Mouse (Mus musculus): ENCODE measurements at regions not wholly inside any gene's neighbourhood (a gene's known extent, or its start where the extent isn't known, plus 50 kb on each side); places are given as distances from the start of the nearest gene placed in this dataset.
A peak's percentile ranks its signal among the peaks of the same experiment; 100 is the strongest.

DNA sequence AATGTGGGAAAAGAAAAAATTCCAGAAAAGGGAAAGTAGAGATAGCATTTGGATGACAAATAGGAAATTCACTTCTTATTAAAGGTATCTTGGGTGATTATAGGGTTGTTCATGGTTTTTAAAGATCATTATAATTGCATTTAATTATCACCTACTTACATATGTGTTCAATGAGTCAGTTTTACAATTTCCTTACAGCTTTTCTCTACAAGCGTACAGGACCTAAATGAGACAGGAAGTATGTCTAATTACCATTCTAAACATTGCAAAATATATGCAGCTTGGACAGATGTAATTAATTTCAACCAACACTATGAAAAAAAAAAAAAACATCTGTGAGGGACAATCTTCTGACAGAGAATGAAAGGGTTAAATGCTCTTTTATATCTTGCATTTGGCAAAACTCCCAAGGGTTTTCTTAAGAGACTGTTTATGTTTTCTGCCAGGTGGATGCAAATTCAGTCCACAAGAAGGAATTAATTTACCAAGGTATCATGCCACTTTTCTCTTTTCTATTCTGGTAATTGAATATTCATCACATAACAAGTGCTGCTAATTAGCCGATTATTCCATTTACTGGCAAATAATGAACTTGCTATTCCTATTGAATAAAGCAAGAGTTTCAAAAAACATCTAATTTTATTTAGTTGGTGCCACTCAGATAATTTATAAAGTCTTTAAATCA lies 531.5 kb upstream of the Gje1 start:
- no peak overlapping the region for H3K27ac ChIP-seq (ENCODE audit: insufficient read depth, low read length)
- no peaks in the 10 kb centered on the region for H3K4me1 ChIP-seq (ENCODE audit: control insufficient read depth, insufficient read depth, low read length)
- no peak for TF ChIP-seq CTCF (IDR thresholded peaks at IDR 0.05; ENCODE audit: borderline replicate concordance, insufficient read depth, low read length)
- no peak for TF ChIP-seq POLR2A (IDR thresholded peaks at IDR 0.05; ENCODE audit: low read depth, low read length)
- no peak overlapping the region for H3K4me3 ChIP-seq (ENCODE audit: insufficient read depth, low read length)

DNA sequence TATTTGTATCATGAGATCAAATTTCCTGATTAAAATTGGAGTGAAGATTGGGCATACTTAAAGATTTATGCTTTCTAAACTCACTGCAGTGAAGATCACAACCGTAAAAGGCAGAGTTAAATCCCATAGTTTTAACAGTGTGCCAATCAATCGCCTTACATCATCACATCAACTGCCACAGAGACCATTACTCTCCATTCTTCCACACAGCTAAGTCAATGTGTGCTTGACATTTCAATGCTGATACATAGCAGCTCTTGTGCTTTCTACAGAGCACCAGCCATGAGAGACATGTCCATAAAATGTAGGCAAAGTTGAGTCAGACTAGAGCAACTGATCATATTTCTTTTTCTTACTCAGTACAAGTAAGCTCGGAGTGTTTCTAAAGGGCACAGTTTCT lies 530.9 kb upstream of the Gje1 start:
- Histone ChIP-seq H3K4me3 (ENCODE audit: insufficient read depth, low read length) (no peak overlapping the region), H3K4me1 (ENCODE audit: control insufficient read depth, insufficient read depth, low read length) (no peaks in the 10 kb centered on the region), H3K27ac (ENCODE audit: insufficient read depth, low read length) (peak overlapping the region; percentile 32; the same call in 1 of the 2 replicates)
- TF ChIP-seq CTCF (IDR thresholded peaks at IDR 0.05; ENCODE audit: borderline replicate concordance, insufficient read depth, low read length) (no peak), POLR2A (IDR thresholded peaks at IDR 0.05; ENCODE audit: low read depth, low read length) (no peak)

DNA sequence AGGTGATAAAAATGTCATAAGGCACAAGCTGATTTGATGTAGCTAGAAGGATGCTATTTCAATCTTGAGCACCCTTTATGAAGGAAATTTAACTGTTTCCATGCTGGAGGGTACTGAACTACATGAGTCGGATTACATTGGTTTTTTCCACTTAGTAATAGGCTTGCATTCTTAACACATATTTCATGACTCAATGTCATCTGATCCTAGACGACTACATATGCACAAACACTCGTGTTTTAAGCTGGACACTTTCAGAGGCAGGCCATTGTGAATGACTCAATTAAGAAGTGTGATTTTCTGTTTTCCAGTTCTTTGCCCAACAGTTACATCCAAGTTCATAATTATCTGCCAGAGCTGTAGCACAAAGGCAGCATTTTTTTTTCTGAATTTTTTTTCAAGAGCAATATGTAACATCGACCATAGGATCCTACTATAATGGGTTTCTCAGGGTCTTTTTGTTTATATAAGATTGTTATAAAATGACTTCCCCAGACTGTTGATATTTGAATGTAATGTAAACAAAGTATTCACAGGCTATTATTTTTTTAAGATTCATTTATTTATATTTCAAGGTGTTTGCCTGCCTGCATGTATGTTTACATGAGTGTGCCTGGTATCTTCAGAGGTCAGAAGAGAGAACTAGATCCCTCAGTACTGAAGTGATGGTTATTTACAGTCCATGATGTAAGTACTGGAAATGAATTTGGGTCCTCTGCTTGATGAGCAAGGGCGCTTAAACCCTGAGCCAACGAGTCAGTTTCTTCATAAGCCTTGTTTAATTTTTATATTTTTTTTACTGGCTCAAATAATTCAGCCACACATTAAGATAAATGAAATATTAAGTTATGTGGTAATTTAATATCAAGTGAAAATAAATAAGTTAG lies 526.6 kb upstream of the Gje1 start:
- Histone ChIP-seq H3K27ac (ENCODE audit: insufficient read depth, low read length) (peak overlapping the region; percentile 70), H3K4me1 (ENCODE audit: control insufficient read depth, insufficient read depth, low read length) (no peaks in the 10 kb centered on the region), H3K4me3 (ENCODE audit: insufficient read depth, low read length) (no peak overlapping the region)
- TF ChIP-seq POLR2A (IDR thresholded peaks at IDR 0.05; ENCODE audit: low read depth, low read length): no peak
- no peak for TF ChIP-seq CTCF (IDR thresholded peaks at IDR 0.05; ENCODE audit: borderline replicate concordance, insufficient read depth, low read length)

DNA sequence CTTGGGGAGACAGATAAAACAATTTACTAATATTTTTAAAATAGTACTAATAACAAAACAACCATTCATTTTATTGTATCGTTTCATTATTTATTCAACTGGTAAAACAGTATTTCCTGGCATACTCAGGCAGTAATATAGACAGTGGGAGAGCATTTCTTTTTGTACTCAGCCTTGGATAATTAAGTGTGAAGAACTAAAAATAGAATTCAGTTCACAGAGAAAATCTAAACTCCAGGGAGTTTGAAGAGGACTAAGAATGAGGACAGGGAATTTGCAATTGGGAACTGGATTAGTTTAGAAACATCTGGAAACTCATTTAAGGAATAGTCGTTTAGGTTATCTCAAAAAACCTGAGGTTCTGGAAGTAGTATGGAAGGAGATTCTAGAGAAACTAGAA lies 525.4 kb upstream of the Gje1 start:
- Histone ChIP-seq H3K4me1 (ENCODE audit: control insufficient read depth, insufficient read depth, low read length) (no peaks in the 10 kb centered on the region), H3K27ac (ENCODE audit: insufficient read depth, low read length) (no peak overlapping the region), H3K4me3 (ENCODE audit: insufficient read depth, low read length) (no peak overlapping the region)
- TF ChIP-seq CTCF (IDR thresholded peaks at IDR 0.05; ENCODE audit: borderline replicate concordance, insufficient read depth, low read length): no peak
- TF ChIP-seq POLR2A (IDR thresholded peaks at IDR 0.05; ENCODE audit: low read depth, low read length): no peak

DNA sequence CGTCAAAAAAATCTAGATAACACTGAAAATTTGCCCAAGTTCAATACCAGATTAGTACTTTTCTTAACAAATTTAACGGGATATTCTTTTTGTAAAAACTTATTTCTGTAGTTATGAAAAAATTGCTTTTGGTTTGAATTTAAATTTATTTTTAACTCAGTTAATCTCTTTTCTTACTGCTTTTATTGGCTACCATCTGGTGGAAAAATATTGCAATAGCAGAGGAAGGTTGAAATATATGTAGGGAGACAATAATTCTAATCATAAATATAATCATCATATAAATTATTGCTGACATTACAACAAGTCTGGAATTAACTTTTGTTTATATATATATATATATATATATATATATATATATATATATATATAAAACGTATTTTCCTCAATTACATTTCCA lies 500.9 kb upstream of the Gje1 start:
- no peak overlapping the region for H3K4me3 ChIP-seq (ENCODE audit: insufficient read depth, low read length)
- TF ChIP-seq CTCF (IDR thresholded peaks at IDR 0.05; ENCODE audit: borderline replicate concordance, insufficient read depth, low read length): no peak
- no peak for TF ChIP-seq POLR2A (IDR thresholded peaks at IDR 0.05; ENCODE audit: low read depth, low read length)
- no peaks in the 10 kb centered on the region for H3K4me1 ChIP-seq (ENCODE audit: control insufficient read depth, insufficient read depth, low read length)
- no peak overlapping the region for H3K27ac ChIP-seq (ENCODE audit: insufficient read depth, low read length)

DNA sequence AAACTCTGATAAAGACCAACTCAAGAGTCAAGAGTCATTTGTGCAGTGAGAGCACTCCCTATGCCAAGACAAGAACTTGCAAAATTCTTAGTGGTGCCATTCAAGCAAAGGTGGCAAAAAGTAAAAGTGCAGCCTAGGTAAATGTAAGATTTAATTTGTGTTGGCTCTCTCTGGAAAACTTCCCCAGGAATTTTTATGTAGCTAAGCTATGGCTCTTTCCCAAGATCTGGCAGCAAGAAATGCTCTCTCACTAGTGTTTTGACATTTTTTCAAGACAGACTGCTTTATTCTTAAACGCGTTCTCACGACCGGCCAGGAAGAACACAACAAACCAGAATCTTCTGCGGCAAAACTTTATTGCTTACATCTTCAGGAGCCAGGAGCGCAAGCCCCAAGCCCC lies 461.6 kb upstream of the Gje1 start:
- no peaks in the 10 kb centered on the region for H3K4me1 ChIP-seq (ENCODE audit: control insufficient read depth, insufficient read depth, low read length)
- TF ChIP-seq POLR2A (IDR thresholded peaks at IDR 0.05; ENCODE audit: low read depth, low read length) (no peak), CTCF (IDR thresholded peaks at IDR 0.05; ENCODE audit: borderline replicate concordance, insufficient read depth, low read length) (no peak)
- no peak overlapping the region for H3K27ac ChIP-seq (ENCODE audit: insufficient read depth, low read length)
- no peak overlapping the region for H3K4me3 ChIP-seq (ENCODE audit: insufficient read depth, low read length)

DNA sequence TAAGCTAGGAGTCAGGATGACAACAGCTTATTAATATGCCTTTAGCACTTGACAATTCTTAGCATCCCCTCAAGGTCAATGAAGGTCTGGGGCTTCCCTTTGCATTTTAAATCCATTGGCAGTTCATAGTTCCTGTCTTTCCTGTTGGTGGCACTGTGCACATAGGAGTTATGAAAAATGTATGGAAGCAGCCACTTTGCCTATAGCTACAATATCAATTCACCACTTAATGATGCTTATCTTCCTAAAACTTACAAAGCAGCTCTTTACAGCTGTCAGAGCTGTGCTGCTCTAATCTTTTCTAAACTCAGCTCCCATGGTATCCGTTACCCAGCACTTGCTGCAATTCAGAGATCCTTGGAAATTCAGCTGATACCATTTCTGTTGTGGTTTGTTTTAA lies 456.4 kb upstream of the Gje1 start:
- Histone ChIP-seq H3K27ac (ENCODE audit: insufficient read depth, low read length) (no peak overlapping the region), H3K4me1 (ENCODE audit: control insufficient read depth, insufficient read depth, low read length) (no peaks in the 10 kb centered on the region), H3K4me3 (ENCODE audit: insufficient read depth, low read length) (no peak overlapping the region)
- TF ChIP-seq CTCF (IDR thresholded peaks at IDR 0.05; ENCODE audit: borderline replicate concordance, insufficient read depth, low read length): no peak
- no peak for TF ChIP-seq POLR2A (IDR thresholded peaks at IDR 0.05; ENCODE audit: low read depth, low read length)

DNA sequence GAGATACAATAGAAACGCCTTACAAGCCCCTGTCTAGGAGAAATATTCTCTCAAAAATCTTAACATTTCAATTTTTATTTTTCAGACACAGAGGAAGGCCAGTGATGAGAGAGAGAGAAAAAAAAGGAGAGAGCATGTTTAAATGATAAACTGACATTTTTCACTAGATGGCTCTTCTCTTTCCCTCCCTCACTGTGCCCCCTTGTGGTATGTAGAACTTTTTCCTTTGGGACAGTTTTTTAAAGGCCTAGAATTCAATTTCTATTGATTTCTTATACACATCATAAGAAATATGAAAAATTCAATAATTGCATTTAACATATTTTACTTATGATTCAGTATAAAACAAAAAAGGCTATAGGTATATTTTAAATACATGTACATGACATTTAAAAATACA lies 454.5 kb upstream of the Gje1 start:
- TF ChIP-seq CTCF (IDR thresholded peaks at IDR 0.05; ENCODE audit: borderline replicate concordance, insufficient read depth, low read length): no peak
- TF ChIP-seq POLR2A (IDR thresholded peaks at IDR 0.05; ENCODE audit: low read depth, low read length): no peak
- Histone ChIP-seq H3K27ac (ENCODE audit: insufficient read depth, low read length) (no peak overlapping the region), H3K4me3 (ENCODE audit: insufficient read depth, low read length) (no peak overlapping the region), H3K4me1 (ENCODE audit: control insufficient read depth, insufficient read depth, low read length) (no peaks in the 10 kb centered on the region)

DNA sequence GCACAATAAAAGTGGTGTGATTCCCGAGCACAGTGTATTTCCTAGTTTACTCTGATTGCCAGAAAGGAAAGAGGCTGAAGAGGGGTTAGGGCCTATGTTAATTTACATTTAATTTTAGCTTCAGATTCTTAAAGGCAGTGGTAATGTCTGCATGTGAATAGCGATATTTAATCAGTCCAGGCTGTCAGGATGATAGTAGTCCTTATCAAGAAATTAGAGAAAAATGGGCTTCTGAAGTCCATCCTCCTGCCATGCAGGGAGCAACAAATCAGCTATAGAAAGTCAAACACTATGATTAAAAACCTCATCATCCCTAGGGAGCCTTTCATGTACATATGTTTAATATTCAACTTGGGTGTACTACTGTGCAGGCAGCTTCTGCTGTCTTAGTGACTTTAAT lies 422.7 kb upstream of the Gje1 start:
- Histone ChIP-seq H3K27ac (ENCODE audit: insufficient read depth, low read length) (no peak overlapping the region), H3K4me3 (ENCODE audit: insufficient read depth, low read length) (no peak overlapping the region), H3K4me1 (ENCODE audit: control insufficient read depth, insufficient read depth, low read length) (no peaks in the 10 kb centered on the region)
- TF ChIP-seq CTCF (IDR thresholded peaks at IDR 0.05; ENCODE audit: borderline replicate concordance, insufficient read depth, low read length): no peak
- no peak for TF ChIP-seq POLR2A (IDR thresholded peaks at IDR 0.05; ENCODE audit: low read depth, low read length)

Measured in embryonic fibroblast, embryonic 13.5 days (primary cell).